Mouse (Mus musculus) bone marrow, adult 2 months (tissue): ENCODE measurements around the gene Metap1d.

Experiments used
- CTCF ChIP-seq: fragments of 200-500 bp; IDR thresholded peaks from 2 replicates; pipeline ENCODE4 v1.5.1; 2011; ENCODE audit warnings: low read length, control low read depth; ENCODE audit not compliant: control insufficient read depth, insufficient read depth
- POLR2A ChIP-seq: fragments of 200-500 bp; IDR thresholded peaks from 2 replicates; pipeline ENCODE4 v1.6.1; 2011; ENCODE audit warnings: low read depth, mild to moderate bottlenecking, control low read depth, low read length, borderline replicate concordance; ENCODE audit not compliant: control insufficient read depth

- TF ChIP-seq POLR2A, result no peak
- no peak for TF ChIP-seq CTCF
These were observed 1.3 kb upstream of the Metap1d start for GRCm38 (mm10) chr2:71451761-71452160.
